Mouse (Mus musculus) E14TG2a.4 (cell line): ENCODE measurements around the gene Tasp1.

ENCODE experiments used
- CTCF ChIP-seq: conservative IDR thresholded peaks from 2 replicates; pipeline ENCODE4 v1.5.1; 2014; ENCODE audit warnings: low read length
- NANOG ChIP-seq: IDR thresholded peaks from 2 replicates; pipeline ENCODE4 v1.6.1; 2014; ENCODE audit warnings: borderline replicate concordance, low read length, mixed read lengths
- POU5F1 ChIP-seq: IDR thresholded peaks from 2 replicates; pipeline ENCODE4 v1.6.1; 2014; ENCODE audit warnings: low read length, borderline replicate concordance

DNA sequence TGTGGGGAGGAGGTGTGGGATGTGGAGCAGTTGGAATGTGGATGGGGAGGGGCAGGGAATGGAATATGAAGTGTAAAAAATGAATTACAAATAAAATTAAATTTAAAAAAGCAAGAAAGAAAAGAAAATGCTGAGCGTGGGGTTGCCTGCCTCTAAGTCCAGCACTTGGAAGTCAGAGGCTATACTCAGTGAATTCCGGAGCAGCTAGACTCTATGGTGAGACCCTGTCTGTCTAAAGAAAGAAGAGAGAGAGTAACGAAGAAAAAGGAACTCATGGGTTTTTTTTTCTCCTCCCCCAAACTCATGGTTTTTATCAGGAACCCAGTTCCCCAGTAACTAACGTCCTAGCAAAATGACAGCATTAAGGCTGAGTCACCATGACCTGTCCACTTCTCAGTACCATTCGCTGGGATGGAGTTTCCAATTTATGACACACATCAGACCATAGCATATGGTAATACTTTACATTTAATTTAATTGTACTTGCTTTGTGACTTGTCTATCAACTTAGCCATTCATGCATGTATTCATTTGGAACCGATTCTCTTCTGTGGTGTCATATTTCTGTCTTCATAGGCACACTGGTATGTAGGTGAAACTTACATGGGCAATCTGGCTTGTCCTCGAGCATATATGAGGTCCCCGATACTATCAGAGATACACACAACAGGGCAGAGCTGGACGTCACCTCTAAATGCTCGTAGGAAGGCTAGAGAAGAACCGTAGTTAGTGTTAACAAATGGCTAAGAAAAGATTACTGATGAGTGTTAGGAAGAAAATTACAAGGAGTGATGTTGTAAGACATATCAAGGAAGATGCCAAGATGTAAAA, 14.4 kb upstream of the Tasp1 start:
- TF ChIP-seq CTCF, result no peak
- no peak for TF ChIP-seq POU5F1
- no peak for TF ChIP-seq NANOG
